Mouse (Mus musculus): ENCODE data around the gene 0610009B22Rik. TPM values are rescaled to one million over a fixed set of nuclear protein-coding genes. Genes with fewer than 3 reads are reported as not detected.
"Not testable (repeated sequence)": the region's sequence is repeated elsewhere in the genome, so short reads cannot be mapped to it uniquely, and the experiment has no call there.

The 0610009B22Rik gene
- total RNA-seq, 2 experiments from 2014 or later = 28.9 to 29.6 TPM

GRCm38 (mm10) chr11:51664747-51665146 is 23.9 kb downstream of the 0610009B22Rik start:
- DNase-seq; intact Hi-C loops (cut with DNase I; ENCODE audit: low total_unique reads): not testable (repeated sequence)

DNA sequence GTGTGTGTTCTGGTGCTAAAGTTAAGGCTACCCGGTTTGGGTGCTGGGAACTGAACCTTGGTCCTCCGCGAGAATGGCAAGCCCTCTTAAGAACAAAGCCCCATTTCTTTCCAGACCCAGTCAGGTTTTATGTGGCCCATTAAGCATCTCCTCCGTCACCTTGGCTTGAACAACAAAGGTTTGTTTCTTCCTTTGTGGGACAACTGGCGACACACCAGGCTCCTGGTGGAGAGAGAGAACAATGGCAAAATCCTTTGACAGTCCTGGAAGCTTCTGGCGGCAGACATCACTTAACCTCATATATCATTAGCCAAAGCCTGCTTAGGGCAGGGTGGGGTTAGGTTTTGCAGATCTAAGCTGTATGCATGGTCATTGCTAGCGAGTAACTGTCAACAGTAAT is 26.0 kb downstream of the 0610009B22Rik start:
- DNase-seq = no peak
- intact Hi-C loops (cut with DNase I; ENCODE audit: low total_unique reads) = no loop called here

DNA sequence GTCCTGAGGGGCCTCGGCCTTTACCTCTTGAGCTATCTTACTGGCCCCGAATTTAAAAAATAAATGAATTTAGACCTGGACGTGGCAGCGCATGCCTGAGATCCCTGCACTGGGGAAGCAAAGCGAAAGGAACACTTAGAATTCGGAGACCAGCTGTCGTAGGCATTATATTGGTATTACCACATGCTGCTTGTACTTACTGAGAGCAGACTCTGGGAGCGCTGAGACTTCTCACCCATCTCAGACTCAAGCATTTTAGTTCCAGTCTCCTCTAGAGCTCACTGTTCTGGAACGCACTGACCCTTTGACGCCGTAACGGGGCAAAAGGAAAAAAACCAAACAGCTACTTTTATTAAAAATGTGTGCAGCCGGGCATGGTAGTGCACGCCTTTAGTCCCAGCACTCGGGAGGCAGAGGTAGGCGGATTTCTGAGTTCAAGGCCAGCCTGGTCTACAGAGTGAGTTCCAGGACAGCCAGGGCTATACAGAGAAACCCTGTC is 26.8 kb downstream of the 0610009B22Rik start:
- intact Hi-C loops (cut with DNase I; ENCODE audit: low total_unique reads) = no loop called here
- DNase-seq = no peak

GRCm38 (mm10) chr11:51658705-51659104 is 30.0 kb downstream of the 0610009B22Rik start:
- intact Hi-C loops (cut with DNase I; ENCODE audit: low total_unique reads) = no loop called here
- no peak for DNase-seq

DNA sequence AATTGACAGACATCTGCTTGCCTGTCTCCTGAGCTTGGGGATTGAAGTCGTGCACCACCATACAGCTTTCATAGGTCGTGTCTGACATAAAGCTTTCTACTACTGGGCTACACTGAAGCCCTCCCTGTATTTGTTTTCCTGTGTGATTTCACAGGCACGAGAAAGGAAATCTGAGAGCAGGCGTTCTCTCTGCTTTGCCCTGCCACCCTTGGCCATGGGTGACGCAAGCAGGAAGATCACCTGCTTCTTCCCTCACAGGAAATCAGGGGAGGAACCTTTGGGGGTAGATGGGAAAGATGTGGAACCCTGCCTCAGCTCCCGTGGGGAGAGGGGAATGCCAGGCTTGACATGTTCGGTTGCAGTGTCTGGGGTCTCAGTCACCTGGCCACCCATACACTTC is 30.4 kb downstream of the 0610009B22Rik start:
- no peak for DNase-seq
- intact Hi-C loops (cut with DNase I; ENCODE audit: low total_unique reads) = no loop called here

- intact Hi-C loops (cut with DNase I; ENCODE audit: low total_unique reads) = no loop called here
- DNase-seq = no peak
Observed at GRCm38 (mm10) chr11:51656798-51657521, 31.7 kb downstream of the 0610009B22Rik start.

DNA sequence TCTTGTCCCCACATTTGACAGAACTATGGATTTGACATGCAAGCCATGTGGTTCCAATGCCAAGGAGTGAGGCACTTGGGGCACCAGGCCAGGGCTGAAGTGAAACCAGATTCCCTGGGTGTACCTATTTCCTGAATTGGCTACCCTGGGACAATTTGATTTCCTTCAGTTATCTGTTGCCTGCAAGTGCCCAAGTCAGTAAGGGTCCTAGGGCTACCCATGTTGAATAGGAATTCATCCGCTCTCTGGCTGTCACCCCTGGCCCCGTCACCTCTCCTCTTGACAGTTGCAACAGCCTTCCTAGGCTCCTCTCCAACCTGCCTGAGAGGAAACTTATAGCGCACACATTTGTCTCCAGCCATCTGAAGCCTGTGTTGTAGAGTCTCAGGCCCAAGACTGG is 33.8 kb downstream of the 0610009B22Rik start:
- DNase-seq = no peak
- intact Hi-C loops (cut with DNase I; ENCODE audit: low total_unique reads) = no loop called here

DNA sequence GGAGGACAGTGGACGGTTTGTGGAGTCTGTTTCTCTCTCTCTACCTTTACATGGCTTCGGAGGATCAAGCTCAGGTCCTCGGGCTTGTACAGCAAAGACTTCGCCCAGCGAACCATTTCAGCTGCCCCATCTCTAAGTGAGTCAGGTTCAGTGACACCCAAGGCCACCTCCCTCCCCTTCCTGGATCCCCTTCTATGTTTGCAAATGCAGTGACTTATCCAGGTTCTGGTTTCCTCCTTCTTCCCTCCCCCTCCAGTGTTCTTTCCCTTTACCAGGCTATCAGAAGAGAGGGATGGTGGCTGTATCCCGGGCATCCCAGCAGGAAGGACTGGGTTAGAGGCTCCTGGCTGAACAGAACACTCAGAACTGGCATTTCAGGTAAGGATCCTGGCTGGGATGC is 34.9 kb downstream of the 0610009B22Rik start:
- intact Hi-C loops (cut with DNase I; ENCODE audit: low total_unique reads) = no loop called here
- DNase-seq = no peak

- DNase-seq = no peak
- intact Hi-C loops (cut with DNase I; ENCODE audit: low total_unique reads) = no loop called here
Observed at GRCm38 (mm10) chr11:51652889-51653418, 35.7 kb downstream of the 0610009B22Rik start.

- peak; percentile 73 for DNase-seq
- intact Hi-C loops (cut with DNase I; ENCODE audit: low total_unique reads) = no loop called here
Observed at GRCm38 (mm10) chr11:51650691-51651515, 37.8 kb downstream of the 0610009B22Rik start, which contains the start of the genes N4bp3 and D930048N14Rik. Gene N4bp3 (minus strand): TSS chr11:51650842. Gene D930048N14Rik (plus strand): TSS chr11:51650954.

- intact Hi-C loops (cut with DNase I; ENCODE audit: low total_unique reads) = no loop called here
Observed at GRCm38 (mm10) chr11:51650261-51650660, 38.4 kb downstream of the 0610009B22Rik start.

DNA sequence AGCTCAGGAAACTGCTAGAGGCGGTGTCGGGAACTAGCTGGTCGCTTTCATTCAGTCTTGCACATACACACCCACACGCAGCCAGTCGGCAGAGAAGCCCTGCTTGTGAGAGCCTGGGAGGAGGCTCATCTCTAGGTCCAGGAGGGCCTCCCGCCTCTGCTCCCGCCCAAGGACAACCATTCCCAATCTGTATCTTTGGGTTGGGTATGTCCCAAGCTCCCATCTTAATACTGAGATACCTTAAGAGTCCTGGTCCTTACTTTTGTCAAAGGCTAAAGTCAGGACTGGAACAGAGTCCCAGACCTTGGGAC is 38.8 kb downstream of the 0610009B22Rik start:
- DNase-seq = no peak
- intact Hi-C loops (cut with DNase I; ENCODE audit: low total_unique reads) = no loop called here

More at GRCm38 (mm10) chr11:51650261-51650660, 38.4 kb downstream of the 0610009B22Rik start:
- DNase-seq = no peak

DNA sequence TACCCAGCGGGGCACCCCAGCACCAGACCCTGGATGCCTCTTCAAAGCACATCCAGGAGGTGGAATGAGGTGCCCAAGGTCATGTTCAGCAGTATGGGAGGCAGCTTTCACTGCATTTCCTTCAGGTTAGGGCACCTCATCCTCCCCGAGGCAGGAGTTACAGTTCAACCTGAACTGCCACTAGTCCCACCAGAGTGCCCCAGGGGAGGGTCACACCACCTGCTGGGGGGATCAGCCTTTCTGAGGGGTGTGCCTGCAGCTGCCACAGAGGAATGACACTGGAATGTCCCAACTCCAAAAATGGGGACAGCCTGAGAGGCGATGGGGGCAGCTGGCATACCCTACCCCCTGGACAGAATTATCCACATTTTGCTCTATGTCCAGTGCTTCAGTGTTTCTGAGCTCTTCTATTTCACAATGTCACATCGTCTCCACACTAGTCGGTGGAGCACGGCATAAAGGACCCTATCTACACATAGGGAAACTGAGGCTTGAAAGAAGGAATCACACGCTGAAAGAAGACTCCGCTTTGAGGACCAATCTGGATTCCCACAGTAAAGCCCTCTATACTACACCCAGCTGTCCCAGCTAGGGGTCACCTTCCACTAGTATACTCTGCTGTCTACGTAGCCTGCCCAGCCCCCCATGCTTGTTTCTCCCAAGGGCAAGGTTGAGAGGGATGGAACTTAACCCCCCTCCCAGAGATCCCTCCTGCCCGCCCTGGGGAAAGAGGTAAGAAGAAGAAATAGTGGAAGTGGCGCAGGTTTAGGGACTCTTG is 39.4 kb downstream of the 0610009B22Rik start:
- DNase-seq = no peak
- intact Hi-C loops (cut with DNase I; ENCODE audit: low total_unique reads) = no loop called here

DNA sequence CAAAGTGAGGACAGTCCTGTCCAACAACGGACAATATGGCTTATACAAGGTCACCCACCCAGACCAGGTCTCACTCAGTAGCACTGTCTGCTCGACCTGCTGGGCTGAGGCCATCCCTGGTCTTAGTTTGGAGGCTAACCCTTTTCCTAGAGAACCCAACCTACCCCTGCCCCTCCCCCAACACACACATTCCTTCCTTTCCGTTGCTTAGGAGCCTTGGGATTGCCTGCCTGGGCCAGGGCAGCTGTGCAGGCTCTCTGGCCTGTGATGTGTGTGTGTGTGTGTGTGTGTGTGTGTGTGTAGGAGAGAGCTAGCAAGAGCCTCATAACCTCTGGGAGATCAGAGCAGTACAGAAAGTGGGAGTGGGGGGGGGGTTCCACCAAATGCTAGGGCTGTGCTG is 40.1 kb downstream of the 0610009B22Rik start:
- no peak for DNase-seq
- intact Hi-C loops (cut with DNase I; ENCODE audit: low total_unique reads) = no loop called here

- DNase-seq = no peak
- intact Hi-C loops (cut with DNase I; ENCODE audit: low total_unique reads) = no loop called here
Observed at GRCm38 (mm10) chr11:51646751-51647667, 41.7 kb downstream of the 0610009B22Rik start.

GRCm38 (mm10) chr11:51646245-51646644 is 42.4 kb downstream of the 0610009B22Rik start:
- no peak for DNase-seq
- intact Hi-C loops (cut with DNase I; ENCODE audit: low total_unique reads) = no loop called here

GRCm38 (mm10) chr11:51645293-51645692 is 43.4 kb downstream of the 0610009B22Rik start:
- intact Hi-C loops (cut with DNase I; ENCODE audit: low total_unique reads) = no loop called here
- no peak for DNase-seq

- no peak for DNase-seq
- intact Hi-C loops (cut with DNase I; ENCODE audit: low total_unique reads) = no loop called here
Observed at GRCm38 (mm10) chr11:51644217-51644616, 44.5 kb downstream of the 0610009B22Rik start.

DNA sequence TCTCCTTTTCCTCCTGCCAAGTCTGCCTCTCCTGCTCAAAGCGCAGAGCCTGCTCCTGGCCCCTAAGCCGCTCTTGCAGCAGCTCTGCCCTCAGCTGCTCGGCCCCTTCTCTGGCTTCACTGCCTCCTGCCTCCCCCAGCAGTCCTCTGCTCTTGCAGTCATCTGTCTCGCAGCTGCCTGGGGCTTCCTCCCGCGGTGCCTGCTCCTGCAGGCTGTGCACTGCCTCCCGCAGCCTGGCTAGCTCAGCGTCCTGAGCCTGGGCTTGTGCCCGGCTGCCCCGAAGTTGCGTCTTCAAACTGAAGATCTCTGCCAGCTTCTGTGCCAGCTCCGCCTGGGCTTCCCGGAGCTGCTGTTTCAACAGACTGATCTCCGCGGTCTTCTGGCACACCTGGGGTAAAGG is 44.9 kb downstream of the 0610009B22Rik start:
- intact Hi-C loops (cut with DNase I; ENCODE audit: low total_unique reads) = no loop called here
- peak; percentile 53 for DNase-seq
